Mouse (Mus musculus): ENCODE measurements at regions not wholly inside any gene's neighbourhood (a gene's known extent, or its start where the extent isn't known, plus 50 kb on each side); places are given as distances from the start of the nearest gene placed in this dataset.

GRCm38 (mm10) chr3:58234846-58235630, 179.5 kb upstream of the Tsc22d2 start:
- TF ChIP-seq CTCF (IDR thresholded peaks at IDR 0.05; ENCODE audit: low read depth) = no peak
- TF ChIP-seq EP300 (IDR thresholded peaks at IDR 0.05; ENCODE audit: low read depth) = no peak

All from liver, embryonic 14.5 days (tissue).